Mouse (Mus musculus): ENCODE data around the gene Wdr82. TPM values are rescaled to one million over a fixed set of nuclear protein-coding genes. Genes with fewer than 3 reads are reported as not detected.

Wdr82 gene
- 43.1 TPM for polyA plus RNA-seq (2014; fragmentation: Illumina TruSeq; extraction: RNeasy Lipid Tissue Mini Kit (QIAGEN cat#74804); ENCODE audit: low read depth, low replicate concordance)

DNA sequence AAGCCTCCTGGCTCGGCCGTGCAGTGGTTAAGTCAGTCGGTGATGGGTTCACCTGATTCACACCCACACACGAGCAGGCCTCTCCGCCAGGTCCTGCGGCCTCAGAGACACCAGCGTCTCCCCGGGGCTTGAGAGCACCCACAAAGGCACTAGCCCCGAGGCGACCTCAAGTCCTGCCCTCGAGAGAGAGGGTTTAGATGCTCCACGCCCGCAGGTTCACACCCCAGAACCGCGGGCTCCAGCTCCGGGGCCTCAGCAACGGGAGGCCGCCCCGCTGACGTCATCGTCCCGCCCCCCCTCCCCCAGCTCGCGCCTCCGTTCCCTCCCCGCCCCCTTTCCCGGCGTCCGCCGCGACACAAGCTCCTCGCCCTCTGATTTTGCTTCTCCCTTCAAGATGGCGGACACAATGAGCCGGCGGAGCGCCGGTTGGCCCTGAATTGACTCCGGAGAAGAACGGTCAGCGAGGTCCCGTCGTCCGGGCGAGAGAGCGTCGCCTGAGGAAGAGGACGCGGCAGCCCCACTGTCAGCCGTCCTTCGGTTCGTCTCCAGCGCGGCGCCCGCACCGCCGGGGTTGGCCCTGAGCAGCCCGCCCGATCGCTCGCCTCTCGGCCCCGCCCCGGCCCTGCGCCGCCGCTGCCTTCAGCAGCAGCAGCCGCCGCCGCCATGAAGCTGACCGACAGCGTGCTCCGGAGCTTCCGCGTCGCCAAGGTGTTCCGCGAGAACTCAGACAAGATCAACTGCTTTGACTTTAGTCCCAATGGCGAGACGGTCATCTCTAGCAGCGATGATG, at the start of gene Wdr82:
Wdr82 (plus strand) TSS at position 373 of the 790 bp plus-strand sequence.

DNA sequence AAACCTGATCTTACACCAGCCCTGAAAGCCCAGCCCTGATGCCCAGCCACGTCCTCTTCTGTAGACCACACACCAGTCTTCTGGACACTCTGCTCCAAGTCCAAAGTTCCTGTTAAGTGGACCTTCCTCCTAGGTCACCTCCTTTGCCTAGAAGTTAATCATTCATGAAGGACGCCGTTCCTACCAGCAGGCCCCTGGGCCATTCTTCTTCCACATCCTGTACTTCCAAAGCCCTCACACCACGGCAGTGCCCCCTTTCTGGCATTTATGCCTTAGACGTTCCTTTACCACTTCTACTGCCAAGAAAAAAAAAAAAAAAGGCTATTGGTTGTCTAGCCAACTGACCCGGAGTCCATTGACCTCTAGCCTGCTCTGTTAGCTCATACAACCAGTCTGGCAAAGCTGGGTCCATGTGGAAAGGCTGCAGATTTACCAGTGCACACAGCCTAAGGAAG, 12.7 kb upstream of the Wdr82 start, which contains the start of gene Glyctk:
Glyctk (minus strand) TSS at position 102 of the 455 bp plus-strand sequence.

DNA sequence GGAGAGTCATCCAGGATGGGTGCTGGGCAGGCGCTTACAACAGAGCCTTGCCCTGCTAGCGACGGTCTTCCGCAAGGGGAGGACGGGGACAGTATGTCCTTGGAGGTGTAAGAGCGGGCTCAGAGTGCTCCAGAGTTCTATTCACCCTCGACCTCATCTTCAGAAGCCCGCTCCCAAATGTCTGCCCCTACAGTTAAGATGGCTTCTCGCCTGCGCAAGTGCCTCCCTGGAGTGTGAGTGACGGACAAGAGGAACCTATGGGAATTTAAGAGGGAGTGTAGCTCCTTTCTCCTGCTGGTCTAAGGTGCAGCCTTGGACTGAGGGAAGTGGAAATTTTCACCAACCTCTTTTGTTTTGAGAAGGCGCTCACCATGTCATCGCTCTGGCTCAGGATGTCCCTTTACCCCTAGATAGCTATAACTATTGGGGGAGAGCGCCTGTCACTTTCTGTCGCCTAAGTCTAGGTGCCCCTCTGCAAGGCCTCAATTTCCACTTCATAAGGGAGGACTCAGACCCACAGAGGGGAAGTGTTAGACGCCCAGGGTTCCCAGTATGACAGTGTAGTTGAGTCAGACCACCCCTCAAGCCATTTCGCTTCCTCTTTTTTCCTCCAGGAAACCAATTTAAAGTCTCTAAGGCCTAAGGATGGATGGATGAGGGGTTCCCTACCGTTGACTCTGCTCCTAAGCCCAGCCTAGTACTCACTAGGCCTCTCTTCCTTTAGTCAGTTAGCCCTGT, 29.0 kb downstream of the Wdr82 start, which contains the start of gene Ppm1m:
Ppm1m (minus strand) TSS at position 212 of the 738 bp plus-strand sequence.

DNA sequence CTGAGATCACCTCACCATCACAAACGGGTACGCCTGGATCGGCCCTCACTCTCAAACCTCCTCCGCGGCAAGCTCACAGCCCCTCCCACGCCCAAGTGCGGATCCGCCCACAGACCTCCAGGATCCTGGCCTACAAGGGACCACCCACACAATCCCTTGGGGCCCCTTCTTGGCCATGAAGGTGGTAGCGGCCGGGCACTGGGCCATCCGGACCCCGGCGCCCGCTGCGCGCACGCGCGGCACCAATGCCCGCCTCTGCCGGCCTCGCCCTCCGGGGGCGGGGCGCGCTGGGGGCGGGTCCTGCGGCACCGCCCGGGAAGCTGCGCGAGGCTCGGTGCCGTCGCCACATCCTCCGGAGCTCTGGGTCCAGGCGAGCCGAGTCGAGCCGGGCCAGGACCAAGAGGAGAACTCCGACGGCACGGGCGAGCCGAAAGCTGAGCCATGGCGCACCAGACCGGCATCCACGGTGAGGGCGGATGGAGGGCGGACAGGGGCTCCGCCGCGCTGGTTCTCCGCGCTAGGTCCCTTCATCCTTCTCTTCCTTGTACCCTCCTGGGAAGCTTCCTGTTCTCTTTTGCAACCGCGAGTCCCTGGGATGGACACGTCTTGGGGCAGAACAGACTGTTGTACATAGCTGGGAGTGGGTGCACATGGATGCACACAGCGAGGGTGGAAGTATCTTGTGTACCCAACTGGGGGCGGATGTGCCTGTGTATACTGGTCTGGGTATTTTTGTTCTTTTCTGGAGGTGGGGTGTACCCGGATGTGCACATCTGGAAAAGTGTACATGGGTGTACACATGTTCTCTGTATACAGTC, 32.3 kb downstream of the Wdr82 start, which contains the start of gene Twf2:
Twf2 (plus strand) TSS at position 290 of the 818 bp plus-strand sequence.

DNA sequence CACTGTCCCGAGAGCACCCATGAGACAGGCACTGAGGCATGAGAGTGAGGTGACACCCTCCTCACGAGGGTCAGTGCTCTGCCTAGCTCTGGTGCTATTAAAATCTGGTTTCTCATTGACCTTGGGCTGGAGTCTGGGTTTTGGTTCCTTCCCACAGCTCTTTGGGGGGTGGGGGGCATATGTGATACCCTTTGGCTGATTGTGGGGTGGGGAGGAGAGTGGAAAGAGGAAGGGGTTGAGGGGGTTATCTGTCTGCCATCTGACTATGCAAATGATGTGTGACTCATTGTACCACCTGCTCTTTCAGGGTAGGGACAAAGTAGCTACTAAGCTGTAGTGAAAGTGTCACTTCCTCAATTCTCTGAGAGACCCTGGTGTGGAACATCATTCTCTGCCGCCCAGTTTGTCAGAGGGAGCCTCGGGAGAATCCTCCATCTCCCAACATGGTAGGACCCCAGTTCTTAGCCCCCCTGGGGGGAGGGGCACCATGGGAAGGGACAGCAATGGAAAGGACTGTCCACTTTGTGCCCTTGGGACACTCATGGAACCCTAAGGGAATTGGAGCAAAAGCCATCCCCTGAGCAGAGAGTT, 51.6 kb downstream of the Wdr82 start, which contains the start of gene Tlr9:
Tlr9 (plus strand) TSS at position 338 of the 591 bp plus-strand sequence.

Other genes starting within 250 kb of the Wdr82 start
- 0.08 TPM for gene Col6a5, start 210.3 kb upstream of the Wdr82 start, polyA plus RNA-seq (2014; fragmentation: Illumina TruSeq; extraction: RNeasy Lipid Tissue Mini Kit (QIAGEN cat#74804); ENCODE audit: low read depth, low replicate concordance)
- gene Col6a4, start 74.1 kb upstream of the Wdr82 start, polyA plus RNA-seq (2014; fragmentation: Illumina TruSeq; extraction: RNeasy Lipid Tissue Mini Kit (QIAGEN cat#74804); ENCODE audit: low read depth, low replicate concordance) = not detected
- 26.7 TPM for gene Glyctk, start 12.8 kb upstream of the Wdr82 start, polyA plus RNA-seq (2014; fragmentation: Illumina TruSeq; extraction: RNeasy Lipid Tissue Mini Kit (QIAGEN cat#74804); ENCODE audit: low read depth, low replicate concordance)
- gene Ppm1m, start 28.8 kb downstream of the Wdr82 start, polyA plus RNA-seq (2014; fragmentation: Illumina TruSeq; extraction: RNeasy Lipid Tissue Mini Kit (QIAGEN cat#74804); ENCODE audit: low read depth, low replicate concordance) = 2.5 TPM
- not detected for gene Twf2, start 32.2 kb downstream of the Wdr82 start, polyA plus RNA-seq (2014; fragmentation: Illumina TruSeq; extraction: RNeasy Lipid Tissue Mini Kit (QIAGEN cat#74804); ENCODE audit: low read depth, low replicate concordance)
- not detected for gene Tlr9, start 51.7 kb downstream of the Wdr82 start, polyA plus RNA-seq (2014; fragmentation: Illumina TruSeq; extraction: RNeasy Lipid Tissue Mini Kit (QIAGEN cat#74804); ENCODE audit: low read depth, low replicate concordance)
- 86.5 TPM for gene Alas1, start 77.7 kb downstream of the Wdr82 start, polyA plus RNA-seq (2014; fragmentation: Illumina TruSeq; extraction: RNeasy Lipid Tissue Mini Kit (QIAGEN cat#74804); ENCODE audit: low read depth, low replicate concordance)
- 0.34 TPM for gene Poc1a, start 110.1 kb downstream of the Wdr82 start, polyA plus RNA-seq (2014; fragmentation: Illumina TruSeq; extraction: RNeasy Lipid Tissue Mini Kit (QIAGEN cat#74804); ENCODE audit: low read depth, low replicate concordance)
- 2.9 TPM for gene Dusp7, start 197.7 kb downstream of the Wdr82 start, polyA plus RNA-seq (2014; fragmentation: Illumina TruSeq; extraction: RNeasy Lipid Tissue Mini Kit (QIAGEN cat#74804); ENCODE audit: low read depth, low replicate concordance)

All from liver, adult 10 weeks (tissue).